Mouse (Mus musculus): ENCODE measurements around the gene Nectin1.

GRCm38 (mm10) chr9:43838561-43838960, 94.8 kb downstream of the Nectin1 start:
- TF ChIP-seq CTCF (IDR thresholded peaks at IDR 0.05; ENCODE audit: low read depth, low read length) (no peak), POLR2A (IDR thresholded peaks at IDR 0.05; ENCODE audit: extremely low read depth, insufficient read depth, low read length) (no peak)

All from liver, adult 2 months (tissue).